Comparison of ENCODE assay signal across 8 mouse cellular contexts in genomic region chr8:123235520-123236497, GRCm38 (mm10). TPM values are rescaled to one million over a fixed set of nuclear protein-coding genes. Genes with fewer than 3 reads are reported as not detected.
DNase-seq lines count a peak whose midpoint lies in the region; ATAC-seq lines count a peak whose summit lies in the region.

Gene Spata2l, minus strand, starts transcription at chr8:123236233.

- no peaks in the 10 kb centered on the region; the same call in 1 of the 2 replicates for H3K36me3 ChIP-seq in hindbrain, embryonic 14.5 days (replicated peaks; ENCODE audit: control insufficient read depth, insufficient read depth)

- peak; percentile 75 for ATAC-seq in hindbrain, embryonic 14.5 days (ENCODE audit: low FRiP score)

- 0 out of 2 replicates have a peak, but pooled peaks cover 10% of the 10 kb centered on the region for H3K27me3 ChIP-seq in hindbrain, embryonic 14.5 days (ENCODE audit: control insufficient read depth, insufficient read depth, low read length)

- H3K4me1 ChIP-seq in hindbrain, embryonic 14.5 days (replicated peaks; ENCODE audit: control insufficient read depth, insufficient read depth, low read length), result peaks cover 17% of the 10 kb centered on the region; the same call in 1 of the 2 replicates

- 2% methylated on average over 57 of the region's 57 CpGs for WGBS in hindbrain, embryonic 14.5 days

- peak within 1 kb of the TSS; percentile 43 for H3K4me3 ChIP-seq in hindbrain, embryonic 14.5 days (replicated peaks; ENCODE audit: low read length)

- H3K9me3 ChIP-seq in hindbrain, embryonic 14.5 days (ENCODE audit: control insufficient read depth, low read length), result no peaks in the 10 kb centered on the region

- H3K4me2 ChIP-seq in hindbrain, embryonic 14.5 days (replicated peaks), result peak within 1 kb of the TSS; percentile 74

- no peak within 1 kb of the TSS for H3K27ac ChIP-seq in hindbrain, embryonic 14.5 days

- peak within 1 kb of the TSS; percentile 60 for H3K9ac ChIP-seq in hindbrain, embryonic 14.5 days

- DNase-seq in WW6 (ENCODE audit: low read depth, low spot score), result peak; percentile 97
- peak; percentile 75 to 82 for DNase-seq in cerebellum, postnatal 36 days
- peak; percentile 80 to 87 for DNase-seq in frontal cortex, postnatal 36 days (ENCODE audit: low spot score in 2 of 2)
- peak; percentile 76 for DNase-seq in hindbrain, embryonic 14.5 days (ENCODE audit: low spot score)
- peak; percentile 82 for DNase-seq in left cerebral cortex, adult 11 months (ENCODE audit: low spot score)
- DNase-seq in lung, postnatal 36 days, result peak; percentile 92
- DNase-seq in retina, postnatal 1 day, result peak; percentile 89
- peak; percentile 99 for DNase-seq in thymus, postnatal 4 days

RNA-seq across cellular contexts. Expression of gene Spata2l, which starts in this region (rescaled TPM):
- 8.4 and 9.1 TPM in 2 replicates for polyA plus RNA-seq in hindbrain, embryonic 14.5 days (2014; fragmentation: Nextera tagmentation; extraction: Ambion mirVana)
